Mouse (Mus musculus) liver, adult 2 months (tissue): Measurements from ENCODE around the gene Pdcd2. TPM values are rescaled to one million over a fixed set of nuclear protein-coding genes. Genes with fewer than 3 reads are reported as not detected.

Experiments
- DNase-seq: peaks from one replicate; pipeline ENCODE4 v3.0.0-alpha.2; 2011; ENCODE audit warnings: low read depth, low spot score; ENCODE audit errors: extremely low read depth
- H3K27ac ChIP-seq: fragments of 200-500 bp; replicated peaks from 2 replicates; pipeline ENCODE4 v1.5.1; 2012; ENCODE audit warnings: low read depth, mild to moderate bottlenecking, control low read depth, inconsistent platforms, low read length; ENCODE audit not compliant: insufficient read depth
- H3K27me3 ChIP-seq: fragments of 200-500 bp; 2 replicates; pipeline ENCODE4 v1.6.1; 2012; ENCODE audit warnings: mild to moderate bottlenecking, moderate library complexity, low read length, inconsistent platforms; ENCODE audit not compliant: control insufficient read depth, insufficient read depth
- H3K36me3 ChIP-seq: fragments of 200-500 bp; 2 replicates; pipeline ENCODE4 v1.6.1; 2012; ENCODE audit warnings: low read length, inconsistent platforms; ENCODE audit not compliant: control insufficient read depth, insufficient read depth
- H3K4me1 ChIP-seq: fragments of 200-500 bp; 2 replicates; pipeline ENCODE4 v1.6.1; 2011; ENCODE audit warnings: low read length; ENCODE audit not compliant: control insufficient read depth, insufficient read depth
- H3K4me3 ChIP-seq: fragments of 200-500 bp; 2 replicates; pipeline ENCODE4 v1.5.1; 2011; ENCODE audit warnings: low read depth, mild to moderate bottlenecking, control low read depth, low read length, moderate library complexity; ENCODE audit not compliant: insufficient read depth
- H3K79me2 ChIP-seq: fragments of 200-500 bp; 2 replicates; pipeline ENCODE4 v1.6.1; 2012; ENCODE audit warnings: inconsistent platforms, mild to moderate bottlenecking, low read length, moderate library complexity; ENCODE audit not compliant: control insufficient read depth, insufficient read depth
- H3K9ac ChIP-seq: fragments of 200-500 bp; 2 replicates; pipeline ENCODE4 v1.6.1; 2012; ENCODE audit warnings: low read depth, mild to moderate bottlenecking, control low read depth, inconsistent platforms, low read length
- CTCF ChIP-seq: fragments of 200-500 bp; IDR thresholded peaks from 2 replicates; pipeline ENCODE4 v1.5.1; 2011; ENCODE audit warnings: low read depth, low read length, control low read depth
- POLR2A ChIP-seq: fragments of 200-500 bp; IDR thresholded peaks from 2 replicates; pipeline ENCODE4 v1.6.1; 2011; ENCODE audit warnings: low read length, control low read depth; ENCODE audit not compliant: insufficient read depth; ENCODE audit errors: extremely low read depth
- WGBS: fragments of 180-500 bp; shearing (Covaris S2); methylation state at CpG from one replicate; pipeline ENCODE4 v1.1.7; 2018; 5-methylcytosine and 5-hydroxymethylcytosine counted together
- polyA plus RNA-seq: library from polyadenylated mRNA; depleted of rRNA; stranded (reverse); fragments of >200 nt; gene quantifications from 2 replicates; pipeline ENCODE4 v1.2.3, GENCODE M21; 2012; rRNA removed
- total RNA-seq: library from RNA; depleted of rRNA; stranded (reverse); fragments of >200 nt; gene quantifications from 2 replicates; pipeline ENCODE4 v1.2.3, GENCODE M21; 2014; rRNA removed

The Pdcd2 gene
- total RNA-seq (25.9 and 32.9 TPM in 2 replicates), polyA plus RNA-seq (20.8 and 25.1 TPM in 2 replicates)

DNA sequence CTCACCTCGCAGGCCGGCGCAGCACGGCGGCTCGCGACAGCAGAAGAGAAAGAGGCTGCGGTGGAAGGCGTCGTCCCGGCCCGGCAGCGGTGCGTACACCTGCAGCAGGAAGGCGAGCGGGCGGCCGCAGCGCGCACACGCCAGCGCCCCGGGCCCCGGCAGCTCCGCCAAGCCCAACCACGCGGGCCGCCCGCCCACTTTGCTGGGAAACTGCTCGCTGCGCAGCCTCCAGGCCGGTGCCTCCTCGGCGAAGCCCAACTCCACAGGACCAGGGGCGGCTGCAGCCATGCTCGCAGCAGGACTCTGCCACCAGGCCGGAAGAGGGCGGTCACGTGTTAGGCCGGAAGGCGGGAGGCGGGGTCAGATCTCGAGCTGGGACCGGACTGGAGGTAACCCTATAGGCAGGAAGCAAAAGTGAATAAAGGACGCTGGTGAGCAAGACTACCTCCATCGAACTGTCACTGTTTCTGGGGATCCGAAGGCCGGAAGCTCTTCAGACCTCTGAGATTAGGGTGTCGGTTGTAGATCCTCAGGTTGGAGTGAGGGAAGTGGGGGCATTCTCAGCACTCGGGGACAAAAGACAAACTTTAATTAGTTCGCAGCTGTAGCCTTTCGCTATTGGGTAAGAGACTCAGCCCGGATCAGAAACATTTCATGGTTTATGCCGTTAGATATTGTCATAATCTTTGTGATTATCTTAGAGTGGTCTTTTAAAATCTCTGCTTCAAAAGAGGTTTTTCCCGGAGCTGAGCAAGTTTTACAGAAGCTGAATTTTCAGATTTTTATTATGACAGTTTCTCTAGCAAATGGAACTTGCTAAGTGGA lies at the start of gene Pdcd2:
Gene Pdcd2, minus strand, starts transcription at position 316 of the 825 bp plus-strand sequence.
- peak; percentile 90 for DNase-seq
- H3K27me3 ChIP-seq, result no peaks in the 10 kb centered on the region
- 1% methylated on average over 45 of the region's 55 CpGs for WGBS
- H3K36me3 ChIP-seq, result peaks cover 22% of the 10 kb centered on the region
- H3K79me2 ChIP-seq, result no peaks in the 10 kb centered on the region
- peak within 1 kb of the TSS; percentile 83 for H3K4me3 ChIP-seq
- TF ChIP-seq POLR2A (peak; percentile 81), CTCF (no peak)
- H3K9ac ChIP-seq, result peak within 1 kb of the TSS; percentile 90
- H3K27ac ChIP-seq, result peak within 1 kb of the TSS; percentile 77
- H3K4me1 ChIP-seq, result peaks cover 10% of the 10 kb centered on the region

DNA sequence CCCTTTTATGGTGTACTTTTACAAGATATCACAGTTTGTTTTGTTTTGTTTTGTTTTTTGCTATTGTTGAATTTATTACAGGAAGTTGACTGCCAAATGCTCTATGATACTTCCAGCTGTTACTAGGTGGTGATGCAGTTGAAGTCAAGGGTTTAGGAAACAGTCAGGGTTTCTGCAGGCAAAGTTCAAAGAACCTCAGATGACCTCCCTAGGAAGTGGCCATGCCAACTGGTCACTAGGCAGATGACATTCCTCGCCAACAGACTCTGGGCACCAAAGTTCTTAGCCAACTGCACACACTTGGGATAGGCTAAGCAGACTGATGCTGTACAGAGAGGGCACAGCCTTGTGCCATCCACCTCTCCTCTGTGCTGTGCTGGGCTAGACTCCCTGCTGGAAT lies 48.0 kb upstream of the Pdcd2 start:
- WGBS, result 14% methylated on average over 1 of the region's 1 CpGs
- no peaks in the 10 kb centered on the region for H3K79me2 ChIP-seq
- H3K27ac ChIP-seq, result no peak overlapping the region
- no peak for TF ChIP-seq CTCF
- no peak for TF ChIP-seq POLR2A
- no peaks in the 10 kb centered on the region for H3K27me3 ChIP-seq
- DNase-seq, result peak; percentile 77
- H3K4me3 ChIP-seq, result no peak overlapping the region
- H3K9ac ChIP-seq, result no peak overlapping the region
- no peaks in the 10 kb centered on the region for H3K36me3 ChIP-seq
- peaks cover 3% of the 10 kb centered on the region; the same call in 1 of the 2 replicates for H3K4me1 ChIP-seq

DNA sequence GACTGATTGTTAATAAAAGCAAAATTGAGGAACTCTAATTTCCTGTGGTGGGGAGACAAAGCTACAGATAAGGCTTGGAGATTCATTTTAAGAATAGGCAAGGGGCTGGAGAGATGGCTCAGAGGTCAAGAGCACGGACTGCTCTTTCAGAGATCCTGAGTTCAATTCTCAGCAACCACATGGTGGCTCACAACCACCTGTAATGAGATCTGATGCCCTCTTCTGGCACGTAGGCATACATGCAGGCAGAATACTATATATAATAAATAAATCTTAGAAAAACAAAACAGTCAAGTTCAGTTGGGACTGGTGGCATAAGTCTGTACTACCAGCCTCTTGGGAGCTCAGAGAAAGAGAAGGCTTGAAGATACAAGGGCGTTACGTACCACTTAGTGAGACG lies 39.8 kb upstream of the Pdcd2 start:
- Histone ChIP-seq H3K36me3 (no peaks in the 10 kb centered on the region), H3K4me3 (no peak overlapping the region), H3K27ac (no peak overlapping the region), H3K27me3 (no peaks in the 10 kb centered on the region), H3K9ac (no peak overlapping the region), H3K4me1 (0 out of 2 replicates have a peak, but pooled peaks cover 5% of the 10 kb centered on the region), H3K79me2 (no peaks in the 10 kb centered on the region)
- TF ChIP-seq POLR2A (no peak), CTCF (no peak)
- DNase-seq, result no peak
- WGBS, result 81% methylated on average over 5 of the region's 5 CpGs

DNA sequence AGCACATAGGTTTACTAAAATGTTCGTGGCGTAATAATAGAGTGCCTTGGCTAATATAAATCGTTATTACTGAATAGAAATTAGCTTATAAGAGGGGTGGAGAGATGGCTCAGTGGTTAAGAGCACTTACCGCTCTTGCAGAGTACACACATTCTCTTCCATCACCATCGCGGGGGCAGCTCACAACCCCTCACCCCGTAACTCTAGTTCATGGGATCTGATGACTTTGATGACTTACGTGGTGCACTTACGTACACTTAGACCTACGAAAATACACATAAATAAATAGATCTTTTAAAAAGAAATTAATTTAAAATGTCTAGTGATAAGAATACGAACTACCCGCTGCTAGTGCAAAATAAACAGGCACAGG lies 37.8 kb upstream of the Pdcd2 start:
- Histone ChIP-seq H3K27ac (no peak overlapping the region), H3K4me1 (0 out of 2 replicates have a peak, but pooled peaks cover 5% of the 10 kb centered on the region), H3K9ac (0 out of 2 replicates have a peak overlapping the region, but pooled peaks have one; percentile 18), H3K79me2 (no peaks in the 10 kb centered on the region), H3K27me3 (no peaks in the 10 kb centered on the region), H3K36me3 (no peaks in the 10 kb centered on the region), H3K4me3 (peak overlapping the region; percentile 30)
- 41% methylated on average over 12 of the region's 12 CpGs for WGBS
- DNase-seq, result no peak
- TF ChIP-seq CTCF (no peak), POLR2A (no peak)

DNA sequence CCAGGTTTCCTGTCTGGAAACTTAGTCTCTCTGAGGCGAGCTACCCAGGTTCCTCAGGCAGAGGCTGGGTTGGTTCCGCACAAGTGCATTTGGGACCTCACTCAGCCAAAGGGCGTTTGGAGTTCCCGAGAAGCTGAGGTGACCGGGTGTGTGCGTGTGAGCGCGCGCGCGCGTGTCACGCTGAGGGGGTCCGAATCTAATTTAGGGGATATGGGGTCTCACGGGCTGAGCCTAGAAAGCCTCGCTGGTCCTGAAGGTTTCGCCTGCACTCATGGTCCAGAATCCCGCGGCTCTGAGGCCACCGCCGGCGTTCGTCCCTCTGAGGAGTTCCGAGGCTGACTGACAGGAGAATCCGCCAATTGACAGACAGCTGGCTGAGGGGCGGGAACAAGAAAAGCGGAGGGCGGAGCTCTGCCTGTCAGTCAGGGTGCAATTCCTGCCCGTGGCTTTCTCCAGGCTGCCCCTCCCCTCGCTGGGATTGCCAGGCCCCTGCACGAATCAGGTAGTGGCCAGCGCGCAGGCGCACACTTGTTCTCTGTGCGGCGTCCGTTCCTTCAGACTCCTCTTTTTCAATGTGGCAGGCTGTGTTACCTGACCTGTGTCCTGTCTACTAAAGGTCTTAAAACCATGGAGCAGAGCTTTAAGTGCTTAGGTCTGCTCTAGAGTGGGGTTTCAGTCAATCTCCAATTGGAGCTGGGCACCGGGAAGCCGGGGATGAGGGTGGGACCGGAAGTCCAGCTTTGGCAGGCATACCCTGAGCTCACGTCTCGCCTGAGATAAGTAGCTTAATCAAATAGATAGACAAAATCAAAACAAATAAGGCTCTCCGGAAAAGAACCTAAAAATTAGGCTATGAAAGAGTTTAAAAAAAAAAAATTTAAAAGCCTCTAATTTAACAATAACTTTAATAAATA lies 37.2 kb upstream of the Pdcd2 start, which contains the start of gene Prdm9:
Gene Prdm9, minus strand, starts transcription at position 341 of the 914 bp plus-strand sequence.
- peak; percentile 90 for DNase-seq
- 0 out of 2 replicates have a peak, but pooled peaks cover 5% of the 10 kb centered on the region for H3K4me1 ChIP-seq
- TF ChIP-seq POLR2A, result peak; percentile 81; the same call in 1 of the 2 replicates
- TF ChIP-seq CTCF, result no peak
- peak within 1 kb of the TSS; percentile 88 for H3K27ac ChIP-seq
- peak within 1 kb of the TSS; percentile 82 for H3K9ac ChIP-seq
- H3K79me2 ChIP-seq, result no peaks in the 10 kb centered on the region
- peak within 1 kb of the TSS; percentile 75 for H3K4me3 ChIP-seq
- no peaks in the 10 kb centered on the region for H3K27me3 ChIP-seq
- under 1% methylated on average over 43 of the region's 43 CpGs for WGBS
- H3K36me3 ChIP-seq, result no peaks in the 10 kb centered on the region
